Mouse (Mus musculus) cerebellum, postnatal 36 days (tissue): Measurements from ENCODE around the gene Chst13.

ENCODE experiments used
- DNase-seq, 2 experiments: peaks; one replicate each; pipeline ENCODE4 v3.0.0; 2021 to 2022; ENCODE audit warnings: mixed read lengths in 2 of 2

The Chst13 gene

GRCm38 (mm10) chr6:90319475-90320191 lies 5.4 kb downstream of the Chst13 start:
- no peak for DNase-seq

GRCm38 (mm10) chr6:90319019-90319418 lies 6.0 kb downstream of the Chst13 start:
- DNase-seq, result no peak

GRCm38 (mm10) chr6:90317510-90318258 lies 7.3 kb downstream of the Chst13 start:
- DNase-seq, result no peak

GRCm38 (mm10) chr6:90315961-90316360 lies 9.0 kb downstream of the Chst13 start:
- DNase-seq, result no peak

GRCm38 (mm10) chr6:90308839-90309778 lies 15.9 kb downstream of the Chst13 start:
- DNase-seq, result no peak

- no peak for DNase-seq
These were observed 18.5 kb downstream of the Chst13 start for GRCm38 (mm10) chr6:90306315-90306975.

GRCm38 (mm10) chr6:90300919-90301318 lies 24.1 kb downstream of the Chst13 start, which contains the start of gene BC048671:
BC048671 (plus strand) TSS chr6:90301219.
- DNase-seq, result no peak

- no peak for DNase-seq
These were observed 36.7 kb downstream of the Chst13 start for GRCm38 (mm10) chr6:90288265-90288664.
